ENCODE assay signal across 13 mouse cellular contexts in genomic region chr3:121429469-121429868, GRCm38 (mm10). TPM values are rescaled to one million over a fixed set of nuclear protein-coding genes. Genes with fewer than 3 reads are reported as not detected.
DNase-seq lines count a peak whose midpoint lies in the region; ATAC-seq lines count a peak whose summit lies in the region.
"Had no signal": no experiment of that assay in that cellular context is flagged by ENCODE, and none has a peak within 500 bp of the region (broad histone marks: within the 10 kb centered on the region; RNA-seq: fewer than 3 reads in every experiment).

No protein-coding gene starts in this region.

- ATAC-seq in heart, embryonic 12.5 days (ENCODE audit: insufficient number of reproducible peaks, low FRiP score), result no peak
- ATAC-seq in hindbrain, embryonic 15.5 days (ENCODE audit: low FRiP score, low read depth), result no peak
- ATAC-seq in midbrain, embryonic 15.5 days (replicated peaks), result no peak

- no peaks in the 10 kb centered on the region for H3K9me3 ChIP-seq in heart, embryonic 12.5 days (replicated peaks)
- no peaks in the 10 kb centered on the region for H3K9me3 ChIP-seq in embryonic facial prominence, embryonic 10.5 days
- H3K9me3 ChIP-seq in hindbrain, embryonic 15.5 days, result no peaks in the 10 kb centered on the region
- H3K9me3 ChIP-seq in midbrain, embryonic 15.5 days, result no peaks in the 10 kb centered on the region

- WGBS in heart, embryonic 12.5 days, result 32% methylated on average over 3 of the region's 3 CpGs
- WGBS in embryonic facial prominence, embryonic 10.5 days, result 59% methylated on average over 3 of the region's 3 CpGs
- 10% methylated on average over 3 of the region's 3 CpGs for WGBS in hindbrain, embryonic 15.5 days
- WGBS in midbrain, embryonic 15.5 days, result 15% methylated on average over 3 of the region's 3 CpGs

- peak overlapping the region; percentile 81 for H3K4me2 ChIP-seq in heart, embryonic 12.5 days
- H3K4me2 ChIP-seq in hindbrain, embryonic 15.5 days, result peak overlapping the region; percentile 76
- peak overlapping the region; percentile 72 for H3K4me2 ChIP-seq in midbrain, embryonic 15.5 days

- H3K4me1 ChIP-seq in heart, embryonic 12.5 days (replicated peaks), result peaks cover 62% of the 10 kb centered on the region
- H3K4me1 ChIP-seq in embryonic facial prominence, embryonic 10.5 days, result peaks cover 75% of the 10 kb centered on the region
- H3K4me1 ChIP-seq in hindbrain, embryonic 15.5 days (replicated peaks), result peaks cover 61% of the 10 kb centered on the region
- H3K4me1 ChIP-seq in midbrain, embryonic 15.5 days, result peaks cover 55% of the 10 kb centered on the region

- H3K9ac ChIP-seq in heart, embryonic 12.5 days, result 0 out of 2 replicates have a peak overlapping the region, but pooled peaks have one; percentile 26
- H3K9ac ChIP-seq in hindbrain, embryonic 15.5 days, result peak overlapping the region; percentile 96; the same call in 1 of the 2 replicates
- no peak overlapping the region for H3K9ac ChIP-seq in midbrain, embryonic 15.5 days

- no peaks in the 10 kb centered on the region for H3K27me3 ChIP-seq in heart, embryonic 12.5 days (replicated peaks)
- peaks cover 8% of the 10 kb centered on the region for H3K27me3 ChIP-seq in embryonic facial prominence, embryonic 10.5 days (replicated peaks; ENCODE audit: low read depth, poor library complexity, severe bottlenecking)
- no peaks in the 10 kb centered on the region for H3K27me3 ChIP-seq in hindbrain, embryonic 15.5 days
- H3K27me3 ChIP-seq in midbrain, embryonic 15.5 days (replicated peaks), result no peaks in the 10 kb centered on the region

- DNase-seq in heart, adult 18-20 months, result no peak
- peak; percentile 8 for DNase-seq in embryonic facial prominence, embryonic 10.5 days (ENCODE audit: low spot score)
- DNase-seq in adrenal gland, adult 8-10 months, result no peak
- DNase-seq in cerebellum, adult 9-11 months, result no peak
- no peak for DNase-seq in B cell, adult 2 months
- DNase-seq: embryo, embryonic 11 days; kidney, adult 9 months; lung, postnatal 4 days; right cerebral cortex, postnatal 14 days; thymus, postnatal 4 days had no signal

- peak overlapping the region; percentile 48 for H3K27ac ChIP-seq in heart, embryonic 12.5 days (ENCODE audit: poor library complexity, severe bottlenecking)
- H3K27ac ChIP-seq in embryonic facial prominence, embryonic 10.5 days (replicated peaks), result 0 out of 2 replicates have a peak overlapping the region, but pooled peaks have one; percentile 10
- no peak overlapping the region; the same call in 1 of the 2 replicates for H3K27ac ChIP-seq in hindbrain, embryonic 15.5 days (replicated peaks)
- H3K27ac ChIP-seq in midbrain, embryonic 15.5 days, result no peak overlapping the region

- H3K36me3 ChIP-seq in heart, embryonic 12.5 days, result 0 out of 2 replicates have a peak, but pooled peaks cover 3% of the 10 kb centered on the region
- H3K36me3 ChIP-seq in embryonic facial prominence, embryonic 10.5 days (replicated peaks), result peaks cover 32% of the 10 kb centered on the region
- no peaks in the 10 kb centered on the region for H3K36me3 ChIP-seq in hindbrain, embryonic 15.5 days
- H3K36me3 ChIP-seq in midbrain, embryonic 15.5 days (replicated peaks), result no peaks in the 10 kb centered on the region

- peak overlapping the region; percentile 97 for H3K4me3 ChIP-seq in heart, embryonic 12.5 days
- H3K4me3 ChIP-seq in embryonic facial prominence, embryonic 10.5 days, result peak overlapping the region; percentile 89
- H3K4me3 ChIP-seq in hindbrain, embryonic 15.5 days, result peak overlapping the region; percentile 91
- peak overlapping the region; percentile 68 for H3K4me3 ChIP-seq in midbrain, embryonic 15.5 days

RNA-seq across cellular contexts. Expression of gene Cnn3, which starts 3.2 kb away (rescaled TPM):
- 455 and 460 TPM in 2 replicates for polyA plus RNA-seq in heart, embryonic 12.5 days (2016; fragmentation: Nextera tagmentation; extraction: Ambion mirVana)
- 10 to 100 TPM; 37.4 to 41.5 TPM for total RNA-seq in heart, adult 18-20 months (2021)
- polyA plus RNA-seq in embryonic facial prominence, embryonic 10.5 days (2016; fragmentation: Nextera tagmentation; extraction: Ambion mirVana), result 864 and 874 TPM in 2 replicates
- 423 and 447 TPM in 2 replicates for polyA plus RNA-seq in hindbrain, embryonic 15.5 days (2015; fragmentation: Nextera tagmentation; extraction: Ambion mirVana)
- polyA plus RNA-seq in midbrain, embryonic 15.5 days (2015; fragmentation: Nextera tagmentation; extraction: Ambion mirVana), result 369 and 402 TPM in 2 replicates
- total RNA-seq in adrenal gland, adult 8-10 months (2022), result 100 to 1,000 TPM; 268 to 287 (median 284) TPM

Comparison
In these comparisons a context has a peak if more than half of its experiments do, and no peak if none do; other contexts are left out.
1. H3K27ac ChIP-seq: peak in heart, embryonic 12.5 days (single experiment) and embryonic facial prominence, embryonic 10.5 days (single experiment); none in hindbrain, embryonic 15.5 days (single experiment) and midbrain, embryonic 15.5 days (single experiment).
2. Peak in every context shown above with its lines, with median percentiles within 50 percentile points of each other: H3K4me2 ChIP-seq and H3K4me3 ChIP-seq.